Mouse (Mus musculus) hindbrain, embryonic 15.5 days (tissue): Measurements from ENCODE around the gene Spc24. TPM values are rescaled to one million over a fixed set of nuclear protein-coding genes. Genes with fewer than 3 reads are reported as not detected.

Source experiments
- ATAC-seq: fragments of 200-750 bp; cut with Nextera tagmentation; 2 replicates; pipeline ENCODE4 v1.8.0; 2017; ENCODE audit warnings: low read depth, moderate number of reproducible peaks, moderate TSS enrichment; ENCODE audit not compliant: low FRiP score
- H3K27ac ChIP-seq: fragments of 300-500 bp; sonication (generic); replicated peaks from 2 replicates; pipeline ENCODE4 v1.5.1; 2015; ENCODE audit warnings: mild to moderate bottlenecking, inconsistent platforms
- H3K27me3 ChIP-seq: fragments of 300-500 bp; sonication (generic); 2 replicates; pipeline ENCODE4 v1.6.1; 2015; ENCODE audit warnings: control low read depth, inconsistent platforms
- H3K36me3 ChIP-seq: fragments of 300-500 bp; sonication (generic); 2 replicates; pipeline ENCODE4 v1.6.1; 2015; ENCODE audit warnings: control low read depth, inconsistent platforms
- H3K4me1 ChIP-seq: fragments of 300-500 bp; sonication (generic); replicated peaks from 2 replicates; pipeline ENCODE4 v1.6.1; 2015; ENCODE audit warnings: control low read depth, inconsistent platforms
- H3K4me2 ChIP-seq: fragments of 300-500 bp; sonication (generic); 2 replicates; pipeline ENCODE4 v1.6.1; 2015; ENCODE audit warnings: moderate library complexity, mild to moderate bottlenecking, inconsistent platforms
- H3K4me3 ChIP-seq: fragments of 300-500 bp; sonication (generic); 2 replicates; pipeline ENCODE4 v1.5.1; 2015; ENCODE audit warnings: mild to moderate bottlenecking, inconsistent platforms
- H3K9ac ChIP-seq: fragments of 300-500 bp; sonication (generic); 2 replicates; pipeline ENCODE4 v1.6.1; 2015; ENCODE audit warnings: inconsistent platforms
- H3K9me3 ChIP-seq: fragments of 300-500 bp; sonication (generic); 2 replicates; pipeline ENCODE4 v1.6.1; 2016; ENCODE audit warnings: control low read depth, inconsistent platforms
- WGBS: fragments of 180-500 bp; shearing (Covaris S2); methylation state at CpG from one replicate; pipeline ENCODE4 v1.1.7; 2015; 5-methylcytosine and 5-hydroxymethylcytosine counted together
- polyA plus RNA-seq: library from polyadenylated mRNA; unstranded; fragments of >200 nt; fragmentation: Nextera tagmentation; extraction: Ambion mirVana; gene quantifications from 2 replicates; pipeline ENCODE4 v1.2.1, GENCODE M21; 2015

The Spc24 gene
- polyA plus RNA-seq, 1 experiment from 2014 or later: 26.4 TPM

DNA sequence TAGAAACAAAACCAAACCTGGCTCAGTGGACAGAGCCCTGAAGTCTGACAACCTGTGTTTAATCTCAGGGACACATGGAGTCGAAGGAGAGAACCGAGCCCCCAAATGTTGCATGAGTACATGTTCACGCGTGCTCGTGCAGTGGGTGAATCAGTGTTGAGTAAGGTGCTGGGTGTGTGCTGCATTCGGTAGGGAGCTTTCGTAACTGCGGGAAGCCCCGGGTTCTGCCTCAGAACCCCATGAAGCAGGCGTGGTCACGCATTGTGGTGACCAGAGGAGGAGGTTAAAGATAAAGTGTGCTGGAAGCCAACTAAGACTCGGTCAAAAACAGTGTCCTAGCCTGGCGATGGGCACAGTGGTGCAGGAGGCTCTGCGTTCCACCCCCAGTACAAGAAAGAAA, 19.7 kb downstream of the Spc24 start:
- ATAC-seq: no peak
- Histone ChIP-seq H3K9me3 (no peaks in the 10 kb centered on the region), H3K4me2 (no peak overlapping the region), H3K27me3 (no peaks in the 10 kb centered on the region), H3K36me3 (peaks cover 90% of the 10 kb centered on the region), H3K27ac (no peak overlapping the region), H3K9ac (no peak overlapping the region), H3K4me3 (no peak overlapping the region), H3K4me1 (no peaks in the 10 kb centered on the region)
- 98% methylated on average over 14 of the region's 14 CpGs for WGBS

DNA sequence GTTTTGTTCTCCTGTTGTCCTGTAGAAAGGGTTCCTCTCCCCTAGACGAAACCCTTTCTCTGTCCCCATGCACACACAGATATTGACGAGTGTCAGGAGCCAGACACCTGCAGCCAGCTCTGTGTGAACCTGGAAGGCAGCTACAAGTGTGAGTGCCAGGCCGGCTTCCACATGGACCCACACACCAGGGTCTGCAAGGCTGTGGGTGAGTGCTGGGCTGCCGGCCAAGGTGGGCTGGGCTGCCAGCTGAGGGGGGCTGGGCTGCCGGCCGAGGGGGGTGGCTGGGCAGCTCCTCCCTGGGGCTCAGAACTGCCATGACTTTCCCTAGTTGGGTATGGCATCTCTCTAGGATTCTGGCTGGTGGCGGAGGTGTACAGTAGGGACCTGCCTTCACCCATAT, 21.3 kb downstream of the Spc24 start:
- no peak; the same call in 1 of the 2 replicates for ATAC-seq
- H3K27me3 ChIP-seq: no peaks in the 10 kb centered on the region
- H3K9ac ChIP-seq: no peak overlapping the region
- 79% methylated on average over 7 of the region's 7 CpGs for WGBS
- H3K4me2 ChIP-seq: no peak overlapping the region
- H3K4me1 ChIP-seq: no peaks in the 10 kb centered on the region
- H3K36me3 ChIP-seq: peaks cover 92% of the 10 kb centered on the region
- no peak overlapping the region for H3K27ac ChIP-seq
- H3K9me3 ChIP-seq: no peaks in the 10 kb centered on the region
- H3K4me3 ChIP-seq: no peak overlapping the region

DNA sequence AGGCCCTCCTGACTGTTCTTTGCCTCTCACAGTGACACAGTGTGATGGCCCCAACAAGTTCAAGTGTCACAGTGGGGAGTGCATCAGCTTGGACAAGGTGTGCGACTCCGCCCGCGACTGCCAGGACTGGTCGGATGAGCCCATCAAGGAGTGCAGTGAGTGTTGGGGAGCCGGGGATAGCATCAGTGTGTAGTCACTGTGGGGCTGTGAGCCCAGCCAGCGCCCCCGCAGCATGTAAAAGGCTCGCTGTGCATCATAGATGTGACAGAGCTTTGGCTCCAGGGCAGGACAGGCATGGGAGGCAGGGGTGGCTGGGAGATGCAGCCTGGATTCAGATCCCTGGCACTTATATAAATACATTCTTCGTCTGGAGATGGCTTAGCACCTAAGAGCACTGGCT, 22.9 kb downstream of the Spc24 start:
- Histone ChIP-seq H3K9me3 (no peaks in the 10 kb centered on the region), H3K4me3 (no peak overlapping the region), H3K27me3 (no peaks in the 10 kb centered on the region), H3K27ac (no peak overlapping the region), H3K36me3 (peaks cover 95% of the 10 kb centered on the region), H3K4me1 (no peaks in the 10 kb centered on the region), H3K9ac (no peak overlapping the region), H3K4me2 (no peak overlapping the region)
- ATAC-seq: no peak
- 96% methylated on average over 10 of the region's 10 CpGs for WGBS

- Histone ChIP-seq H3K9me3 (no peaks in the 10 kb centered on the region), H3K4me3 (no peak overlapping the region), H3K36me3 (peaks cover 90% of the 10 kb centered on the region), H3K4me2 (no peak overlapping the region), H3K4me1 (no peaks in the 10 kb centered on the region), H3K9ac (no peak overlapping the region), H3K27ac (no peak overlapping the region), H3K27me3 (no peaks in the 10 kb centered on the region)
- WGBS: 87% methylated on average over 3 of the region's 3 CpGs
- no peak for ATAC-seq
Measured at GRCm38 (mm10) chr9:21736580-21736979, 23.5 kb downstream of the Spc24 start.

- H3K27ac ChIP-seq: no peak overlapping the region
Measured at GRCm38 (mm10) chr9:21735126-21735525, 25.0 kb downstream of the Spc24 start.

GRCm38 (mm10) chr9:21733989-21734388, 26.1 kb downstream of the Spc24 start:
- H3K9ac ChIP-seq: no peak overlapping the region
- H3K27me3 ChIP-seq: no peaks in the 10 kb centered on the region
- no peak overlapping the region for H3K4me3 ChIP-seq
- no peak overlapping the region for H3K4me2 ChIP-seq
- H3K36me3 ChIP-seq: peaks cover 68% of the 10 kb centered on the region
- H3K9me3 ChIP-seq: no peaks in the 10 kb centered on the region
- H3K27ac ChIP-seq: no peak overlapping the region
- ATAC-seq: no peak
- 97% methylated on average over 7 of the region's 7 CpGs for WGBS
- 0 out of 2 replicates have a peak, but pooled peaks cover 3% of the 10 kb centered on the region for H3K4me1 ChIP-seq

More at GRCm38 (mm10) chr9:21735126-21735525, 25.0 kb downstream of the Spc24 start:
- Histone ChIP-seq H3K4me1 (no peaks in the 10 kb centered on the region), H3K9me3 (no peaks in the 10 kb centered on the region), H3K4me3 (no peak overlapping the region), H3K36me3 (peaks cover 79% of the 10 kb centered on the region), H3K9ac (no peak overlapping the region), H3K27me3 (no peaks in the 10 kb centered on the region), H3K4me2 (no peak overlapping the region)
- 87% methylated on average over 14 of the region's 14 CpGs for WGBS
- ATAC-seq: no peak

DNA sequence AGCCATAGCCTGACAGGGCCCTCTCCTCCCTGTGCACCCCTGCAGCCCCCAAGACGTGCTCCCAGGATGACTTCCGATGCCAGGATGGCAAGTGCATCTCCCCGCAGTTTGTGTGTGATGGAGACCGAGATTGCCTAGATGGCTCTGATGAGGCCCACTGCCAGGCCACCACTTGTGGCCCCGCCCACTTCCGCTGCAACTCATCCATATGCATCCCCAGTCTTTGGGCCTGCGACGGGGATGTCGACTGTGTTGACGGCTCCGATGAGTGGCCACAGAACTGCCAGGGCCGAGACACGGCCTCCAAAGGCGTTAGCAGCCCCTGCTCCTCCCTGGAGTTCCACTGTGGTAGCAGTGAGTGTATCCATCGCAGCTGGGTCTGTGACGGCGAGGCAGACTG, 26.7 kb downstream of the Spc24 start:
- H3K4me3 ChIP-seq: no peak overlapping the region
- ATAC-seq: no peak
- WGBS: 83% methylated on average over 17 of the region's 17 CpGs
- H3K4me2 ChIP-seq: no peak overlapping the region
- no peak overlapping the region for H3K9ac ChIP-seq
- H3K27me3 ChIP-seq: no peaks in the 10 kb centered on the region
- H3K36me3 ChIP-seq: peaks cover 62% of the 10 kb centered on the region
- no peak overlapping the region for H3K27ac ChIP-seq
- no peaks in the 10 kb centered on the region for H3K9me3 ChIP-seq
- H3K4me1 ChIP-seq: 0 out of 2 replicates have a peak, but pooled peaks cover 3% of the 10 kb centered on the region

GRCm38 (mm10) chr9:21732288-21732687, 27.8 kb downstream of the Spc24 start:
- no peak overlapping the region for H3K4me3 ChIP-seq
- no peak for ATAC-seq
- H3K27ac ChIP-seq: no peak overlapping the region
- peaks cover 51% of the 10 kb centered on the region for H3K36me3 ChIP-seq
- H3K9me3 ChIP-seq: no peaks in the 10 kb centered on the region
- H3K4me2 ChIP-seq: no peak overlapping the region
- H3K9ac ChIP-seq: no peak overlapping the region
- 92% methylated on average over 9 of the region's 9 CpGs for WGBS
- H3K27me3 ChIP-seq: no peaks in the 10 kb centered on the region
- H3K4me1 ChIP-seq: 0 out of 2 replicates have a peak, but pooled peaks cover 3% of the 10 kb centered on the region

DNA sequence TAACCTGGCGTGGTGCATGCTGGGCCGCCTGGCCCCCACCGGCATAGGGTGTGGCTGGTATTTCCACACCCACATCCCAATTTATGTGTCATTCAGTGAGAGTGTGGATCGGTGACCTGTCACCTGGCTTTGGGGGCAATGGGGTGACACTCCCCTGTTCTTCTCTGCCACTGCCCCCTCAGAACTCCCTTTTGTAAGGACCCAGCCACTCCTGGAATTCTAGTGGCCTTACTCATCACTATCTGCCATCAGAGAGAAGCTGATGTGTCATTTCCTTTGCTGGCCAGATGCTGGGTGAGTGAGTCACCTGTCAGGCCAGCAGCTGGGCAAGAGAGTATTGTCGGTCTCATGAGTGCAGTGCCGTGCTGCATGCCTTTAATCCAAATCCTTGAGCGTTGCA, 30.8 kb downstream of the Spc24 start:
- H3K27ac ChIP-seq: no peak overlapping the region
- H3K27me3 ChIP-seq: no peaks in the 10 kb centered on the region
- H3K9ac ChIP-seq: no peak overlapping the region
- 88% methylated on average over 7 of the region's 7 CpGs for WGBS
- no peak overlapping the region for H3K4me3 ChIP-seq
- H3K36me3 ChIP-seq: peaks cover 21% of the 10 kb centered on the region
- no peaks in the 10 kb centered on the region for H3K9me3 ChIP-seq
- no peak for ATAC-seq
- peaks cover 27% of the 10 kb centered on the region for H3K4me1 ChIP-seq
- no peak overlapping the region for H3K4me2 ChIP-seq

DNA sequence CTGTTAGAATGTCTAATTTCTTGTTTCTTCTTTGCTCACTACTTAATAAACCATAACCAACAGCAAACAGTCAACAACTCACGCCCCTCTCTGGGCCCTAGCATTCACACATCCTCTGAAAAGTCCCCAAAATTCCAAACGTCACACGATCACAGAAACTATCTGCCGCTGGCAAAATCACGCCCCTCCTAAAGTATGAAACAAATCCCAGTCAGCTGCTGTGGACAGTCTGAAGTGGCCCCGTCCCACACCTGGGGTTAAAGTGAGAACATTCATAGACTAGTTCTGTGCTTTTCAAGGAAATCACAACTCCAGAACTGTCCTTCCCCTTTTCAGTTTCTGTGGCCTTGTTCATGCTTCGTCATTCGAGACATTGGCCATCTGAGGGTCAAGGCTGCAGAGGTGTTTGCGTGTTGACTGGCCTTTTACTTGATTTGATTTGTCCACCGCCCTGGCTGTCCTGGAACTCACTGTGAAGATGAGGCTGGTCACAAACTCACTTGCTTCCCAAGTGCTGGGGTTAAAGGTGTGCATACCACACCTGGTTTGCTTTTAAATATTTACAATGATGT, 31.8 kb downstream of the Spc24 start:
- WGBS: 92% methylated on average over 10 of the region's 10 CpGs
- H3K36me3 ChIP-seq: peaks cover 12% of the 10 kb centered on the region
- no peaks in the 10 kb centered on the region for H3K27me3 ChIP-seq
- no peak overlapping the region for H3K4me3 ChIP-seq
- H3K9me3 ChIP-seq: no peaks in the 10 kb centered on the region
- no peak overlapping the region for H3K4me2 ChIP-seq
- no peak for ATAC-seq
- H3K4me1 ChIP-seq: peaks cover 27% of the 10 kb centered on the region
- H3K27ac ChIP-seq: no peak overlapping the region
- H3K9ac ChIP-seq: no peak overlapping the region

GRCm38 (mm10) chr9:21726218-21726975, 33.7 kb downstream of the Spc24 start:
- 66% methylated on average over 14 of the region's 14 CpGs for WGBS
- ATAC-seq: no peak
- H3K9ac ChIP-seq: no peak overlapping the region

DNA sequence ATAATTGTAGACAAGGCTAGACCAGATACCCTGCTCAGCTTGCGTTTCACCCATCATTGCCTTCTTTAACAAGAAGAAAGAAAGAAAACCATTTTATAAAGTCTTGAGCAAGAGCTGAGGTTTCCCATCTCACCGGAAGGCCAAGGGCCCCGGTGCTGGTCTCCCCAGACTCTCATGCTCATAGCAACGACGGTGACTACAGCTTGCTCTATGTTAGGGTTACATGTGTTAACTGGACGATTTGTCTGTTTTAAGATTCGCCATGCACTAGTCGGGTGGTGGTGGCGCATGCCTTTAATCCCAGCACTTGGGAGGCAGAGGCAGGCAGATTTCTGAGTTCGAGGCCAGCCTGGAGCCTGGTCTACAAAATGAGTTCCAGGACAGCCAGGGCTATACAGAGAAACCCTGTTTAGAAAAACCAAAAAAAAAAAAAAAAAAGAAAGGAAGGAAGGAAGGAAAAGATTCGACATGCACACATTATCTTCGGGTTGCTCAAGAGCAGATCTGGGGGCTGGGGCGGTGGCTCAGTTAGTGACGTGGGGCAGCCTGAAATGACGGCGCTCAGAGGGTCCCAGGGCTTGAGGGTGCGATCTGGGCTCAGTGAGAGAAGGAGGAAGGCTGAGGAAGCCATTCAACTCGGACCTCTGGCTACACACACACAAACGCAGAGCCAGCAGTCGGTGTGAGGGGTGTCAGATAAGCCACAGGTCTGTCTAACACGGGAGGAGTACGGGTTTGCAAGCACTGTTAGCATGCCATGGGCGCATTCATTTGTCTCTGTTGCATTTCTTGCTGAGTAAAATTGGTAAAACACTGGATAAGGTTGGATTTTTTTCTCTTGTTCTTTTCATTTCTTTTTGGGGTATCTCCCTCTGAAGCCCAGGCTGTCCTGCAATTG, 34.6 kb downstream of the Spc24 start:
- Histone ChIP-seq H3K27ac (0 out of 2 replicates have a peak overlapping the region, but pooled peaks have one; percentile 94), H3K4me2 (peak overlapping the region; percentile 69), H3K9me3 (no peaks in the 10 kb centered on the region), H3K9ac (peak overlapping the region; percentile 52; the same call in 1 of the 2 replicates), H3K4me3 (peak overlapping the region; percentile 74), H3K27me3 (no peaks in the 10 kb centered on the region), H3K4me1 (peaks cover 34% of the 10 kb centered on the region), H3K36me3 (no peaks in the 10 kb centered on the region)
- ATAC-seq: no peak
- 79% methylated on average over 23 of the region's 23 CpGs for WGBS

More at GRCm38 (mm10) chr9:21726218-21726975, 33.7 kb downstream of the Spc24 start:
- Histone ChIP-seq H3K4me3 (0 out of 2 replicates have a peak overlapping the region, but pooled peaks have one; percentile 14), H3K27me3 (no peaks in the 10 kb centered on the region), H3K27ac (no peak overlapping the region), H3K9me3 (no peaks in the 10 kb centered on the region), H3K36me3 (no peaks in the 10 kb centered on the region), H3K4me2 (peak overlapping the region; percentile 69), H3K4me1 (peaks cover 34% of the 10 kb centered on the region)
